Mouse (Mus musculus) ES-CJ7 (cell line): Measurements from ENCODE around the gene Gtdc1.

Experiments used
- DNase-seq: peaks from one replicate; pipeline ENCODE4 v3.0.0; 2011; ENCODE audit warnings: low read depth, low spot score

Gtdc1 gene

GRCm38 (mm10) chr2:44590881-44591280 is 336.6 kb downstream of the Gtdc1 start:
- DNase-seq = no peak

- no peak for DNase-seq
These were observed 343.4 kb downstream of the Gtdc1 start for GRCm38 (mm10) chr2:44584061-44584460.

GRCm38 (mm10) chr2:44583491-44583890 is 344.0 kb downstream of the Gtdc1 start:
- no peak for DNase-seq

GRCm38 (mm10) chr2:44571810-44572209 is 355.6 kb downstream of the Gtdc1 start:
- no peak for DNase-seq

- no peak for DNase-seq
These were observed 356.3 kb downstream of the Gtdc1 start for GRCm38 (mm10) chr2:44571156-44571555.

GRCm38 (mm10) chr2:44569140-44569952 is 358.1 kb downstream of the Gtdc1 start:
- no peak for DNase-seq

GRCm38 (mm10) chr2:44564776-44565692 is 362.4 kb downstream of the Gtdc1 start:
- no peak for DNase-seq

GRCm38 (mm10) chr2:44561789-44562188 is 365.7 kb downstream of the Gtdc1 start:
- no peak for DNase-seq

GRCm38 (mm10) chr2:44559242-44559944 is 368.1 kb downstream of the Gtdc1 start:
- DNase-seq = no peak

- no peak for DNase-seq
These were observed 369.7 kb downstream of the Gtdc1 start for GRCm38 (mm10) chr2:44557669-44558281.

GRCm38 (mm10) chr2:44556861-44557592 is 370.4 kb downstream of the Gtdc1 start:
- peak; percentile 14 for DNase-seq

- no peak for DNase-seq
These were observed 372.7 kb downstream of the Gtdc1 start for GRCm38 (mm10) chr2:44554716-44555115.

- DNase-seq = no peak
These were observed 378.1 kb downstream of the Gtdc1 start for GRCm38 (mm10) chr2:44549311-44549710.

- DNase-seq = no peak
These were observed 384.7 kb downstream of the Gtdc1 start for GRCm38 (mm10) chr2:44542775-44543174.

- no peak for DNase-seq
These were observed 385.7 kb downstream of the Gtdc1 start for GRCm38 (mm10) chr2:44541726-44542125.

- DNase-seq = no peak
These were observed 386.6 kb downstream of the Gtdc1 start for GRCm38 (mm10) chr2:44540881-44541280.

- DNase-seq = no peak
These were observed 388.3 kb downstream of the Gtdc1 start for GRCm38 (mm10) chr2:44539121-44539634.

GRCm38 (mm10) chr2:44538135-44538534 is 389.3 kb downstream of the Gtdc1 start:
- DNase-seq = peak; percentile 75

GRCm38 (mm10) chr2:44535760-44536159 is 391.7 kb downstream of the Gtdc1 start:
- no peak for DNase-seq

- DNase-seq = no peak
These were observed 392.3 kb downstream of the Gtdc1 start for GRCm38 (mm10) chr2:44535136-44535675.
